Mouse (Mus musculus): ENCODE data around the gene Foxd1. TPM values are rescaled to one million over a fixed set of nuclear protein-coding genes. Genes with fewer than 3 reads are reported as not detected.

The Foxd1 gene
- not detected in 2 replicates for polyA plus RNA-seq (2012; rRNA removed; ENCODE audit: low replicate concordance)

GRCm38 (mm10) chr13:98354090-98354801 lies at the start of gene Foxd1:
TSS of gene Foxd1 (plus strand) at chr13:98354242.

GRCm38 (mm10) chr13:98316480-98317245 lies 37.4 kb upstream of the Foxd1 start, which contains the start of gene Btf3:
TSS of gene Btf3 (minus strand) at chr13:98317006.

Other genes with a start within 250 kb of the Foxd1 start
- 9.1 and 15.0 TPM in 2 replicates for gene Arhgef28, start 147.8 kb upstream of the Foxd1 start, polyA plus RNA-seq (2012; rRNA removed; ENCODE audit: low replicate concordance)
- gene Utp15, start 91.2 kb upstream of the Foxd1 start, polyA plus RNA-seq (2012; rRNA removed; ENCODE audit: low replicate concordance) = 4.4 and 11.5 TPM in 2 replicates
- gene Ankra2, start 91.2 kb upstream of the Foxd1 start, polyA plus RNA-seq (2012; rRNA removed; ENCODE audit: low replicate concordance) = 11.1 and 17.0 TPM in 2 replicates
- gene Gm21976, start 74.4 kb upstream of the Foxd1 start, polyA plus RNA-seq (2012; rRNA removed; ENCODE audit: low replicate concordance) = not detected in 2 replicates
- gene Btf3, start 37.2 kb upstream of the Foxd1 start, polyA plus RNA-seq (2012; rRNA removed; ENCODE audit: low replicate concordance) = 157 and 259 TPM in 2 replicates
- 2.1 and 2.4 TPM in 2 replicates for gene Gm10320, start 137.8 kb downstream of the Foxd1 start, polyA plus RNA-seq (2012; rRNA removed; ENCODE audit: low replicate concordance)

All from subcutaneous adipose tissue, adult 2 months (tissue).